Mouse (Mus musculus): ENCODE measurements at regions not wholly inside any gene's neighbourhood (a gene's known extent, or its start where the extent isn't known, plus 50 kb on each side); places are given as distances from the start of the nearest gene placed in this dataset.
A peak's percentile ranks its signal among the peaks of the same experiment; 100 is the strongest.

DNA sequence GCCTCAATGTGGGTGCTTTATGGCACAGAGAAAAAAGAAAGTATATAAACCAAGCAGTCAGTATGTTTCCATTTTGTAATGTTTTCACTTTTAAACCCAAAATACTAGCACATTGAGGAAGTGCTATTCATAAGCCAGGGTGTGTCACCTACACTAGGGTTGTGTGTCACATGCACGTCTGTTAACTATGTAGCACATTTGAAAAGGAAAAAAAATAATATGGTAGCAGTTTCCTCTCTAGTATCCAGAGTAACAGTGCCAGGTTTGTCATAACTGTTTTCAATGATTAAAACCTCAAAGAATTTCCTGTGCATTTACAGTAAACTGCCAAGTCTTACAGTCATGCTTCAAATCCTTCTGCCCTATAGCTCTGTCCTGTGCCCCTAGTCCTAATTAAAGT is 424.8 kb downstream of the Tmem161b start:
- DNase-seq: no peak

DNA sequence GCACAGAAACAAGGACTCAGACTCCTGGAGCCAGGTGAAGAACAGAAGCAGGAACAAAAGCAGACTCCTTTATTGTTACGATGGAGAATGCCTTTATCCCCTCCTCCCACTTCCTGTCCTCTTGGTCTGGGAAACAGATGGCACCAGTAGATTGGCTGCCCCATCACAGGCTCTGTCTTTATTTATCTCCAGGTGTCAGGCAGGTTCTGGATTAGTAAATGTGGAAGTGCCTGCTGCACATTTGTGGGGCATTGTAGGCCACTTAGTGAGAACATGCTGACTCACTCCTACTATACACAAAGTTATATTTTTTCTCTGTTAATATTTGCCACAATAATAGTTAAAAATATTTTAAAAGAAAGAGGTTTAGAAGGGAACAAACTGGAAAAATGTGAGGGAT is 426.0 kb downstream of the Tmem161b start:
- DNase-seq: no peak

DNA sequence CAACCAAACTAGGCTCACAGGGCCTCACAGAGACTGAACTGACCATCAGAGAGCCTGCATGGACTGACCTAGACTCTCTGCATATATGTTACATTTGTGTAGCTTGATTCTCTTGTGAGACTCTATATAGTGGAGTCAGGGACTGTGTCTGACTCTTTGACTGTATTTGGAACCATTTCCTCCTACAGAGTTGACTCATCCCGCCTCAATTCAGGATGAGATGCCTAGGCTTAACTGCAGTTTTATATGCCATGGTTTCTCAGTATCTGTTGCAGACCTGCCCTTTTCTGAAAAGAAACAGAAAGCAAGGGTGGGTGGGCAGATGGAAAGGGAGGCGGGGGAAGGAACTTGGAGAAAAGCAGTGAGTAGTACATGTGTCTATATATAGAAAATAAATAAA is 441.9 kb downstream of the Tmem161b start:
- DNase-seq: no peak

DNA sequence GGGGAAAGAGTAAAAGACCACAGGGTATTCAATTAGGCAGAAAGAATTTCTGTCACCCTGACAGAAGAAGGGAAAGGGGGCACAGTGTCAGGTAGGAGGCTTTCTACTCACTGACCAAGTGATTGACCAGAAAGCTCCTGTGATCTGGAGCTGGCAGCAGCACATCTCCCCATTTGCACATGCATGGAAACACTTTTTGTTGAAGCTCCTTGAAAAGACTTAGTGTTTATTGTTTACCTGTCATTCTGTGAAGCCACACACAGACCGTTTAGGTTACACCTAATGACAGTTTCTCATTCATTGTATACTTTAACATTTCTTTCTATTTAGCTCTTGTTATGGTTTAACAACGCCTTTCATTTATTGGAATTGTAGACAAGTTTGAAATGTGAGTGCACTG is 458.9 kb downstream of the Tmem161b start:
- DNase-seq: no peak

DNA sequence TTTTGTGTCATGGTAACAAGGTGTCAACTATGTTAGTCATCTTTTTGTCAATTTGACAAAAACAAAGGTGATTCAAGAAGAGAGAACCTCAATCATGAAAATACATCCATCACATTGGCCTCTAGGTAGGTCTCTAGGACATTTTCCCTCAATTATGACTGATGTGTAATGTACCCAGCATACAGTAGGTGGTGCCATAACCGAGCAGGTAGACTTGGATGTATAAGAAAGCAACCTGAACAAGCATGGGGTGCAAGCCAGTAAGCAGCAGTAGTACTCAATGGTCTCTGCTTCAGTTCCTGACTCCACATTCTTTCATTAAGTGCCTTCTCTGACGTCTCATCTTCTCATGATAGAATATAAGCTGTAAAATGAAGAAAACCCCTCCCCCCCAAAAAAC is 463.8 kb downstream of the Tmem161b start:
- no peak for DNase-seq

DNA sequence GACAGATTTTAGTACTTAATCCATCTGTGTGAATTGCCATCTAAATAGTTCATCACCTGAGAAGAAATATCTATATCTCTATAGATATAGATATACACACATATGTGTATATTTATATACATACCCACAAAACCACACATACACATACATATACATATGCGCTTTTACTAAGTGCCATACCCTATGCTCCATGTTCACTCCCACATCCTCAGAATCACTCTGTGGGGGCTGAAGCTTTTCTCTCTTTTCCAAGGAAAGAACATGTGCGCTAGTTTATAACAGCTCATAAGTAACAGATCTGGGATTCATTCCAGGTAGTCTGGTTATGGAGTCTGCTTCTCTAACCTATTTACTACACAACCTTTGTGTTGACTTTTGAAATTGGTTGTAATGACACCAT is 471.4 kb downstream of the Tmem161b start:
- DNase-seq: no peak

DNA sequence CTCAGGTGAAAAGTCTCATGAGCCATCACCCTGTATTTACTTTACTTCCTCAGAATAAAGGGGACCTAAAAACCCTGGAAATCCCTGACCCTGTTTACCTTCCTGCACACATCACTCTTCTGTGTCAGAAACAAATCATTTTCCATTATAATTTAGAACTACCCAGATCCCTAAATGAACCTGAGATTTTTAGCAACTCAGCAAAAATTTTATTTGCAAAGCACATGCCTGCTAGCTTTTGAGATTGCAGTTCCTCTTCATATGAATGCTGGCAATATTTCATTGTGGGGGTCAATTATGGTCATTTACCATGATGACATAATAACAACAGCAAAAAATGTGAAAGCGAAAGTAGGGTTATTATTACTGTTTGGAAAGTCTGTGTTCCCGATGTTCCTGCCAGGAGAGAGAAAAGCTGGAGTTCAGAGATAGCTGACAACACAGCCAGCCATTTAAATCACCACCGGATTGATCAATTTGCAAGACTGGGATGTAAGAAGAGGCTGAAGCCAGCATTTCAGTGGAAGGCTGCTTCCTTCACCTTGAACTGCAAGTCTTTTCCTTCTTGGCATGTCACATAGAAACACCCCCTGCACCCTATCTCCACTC is 476.5 kb downstream of the Tmem161b start:
- no peak for DNase-seq

DNA sequence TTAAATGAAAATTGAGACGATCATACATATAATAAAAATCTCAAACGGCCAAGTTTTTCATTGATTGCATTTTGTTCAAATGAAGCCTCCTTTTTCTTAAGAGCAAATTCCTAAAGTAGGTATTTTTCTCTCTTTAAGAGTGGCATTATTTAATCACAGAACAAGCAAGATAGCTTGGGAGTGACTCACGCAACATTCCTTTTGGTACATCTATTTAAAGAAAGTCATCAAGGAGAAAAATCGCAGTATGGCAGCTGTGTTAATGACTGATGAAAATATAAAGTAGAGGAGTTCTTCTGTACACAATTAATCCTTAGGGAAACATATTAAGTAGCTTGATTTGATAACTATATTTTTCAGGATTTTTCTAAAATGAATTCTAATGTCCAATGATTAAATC is 448.0 kb upstream of the Ccnh start:
- no peak for DNase-seq

DNA sequence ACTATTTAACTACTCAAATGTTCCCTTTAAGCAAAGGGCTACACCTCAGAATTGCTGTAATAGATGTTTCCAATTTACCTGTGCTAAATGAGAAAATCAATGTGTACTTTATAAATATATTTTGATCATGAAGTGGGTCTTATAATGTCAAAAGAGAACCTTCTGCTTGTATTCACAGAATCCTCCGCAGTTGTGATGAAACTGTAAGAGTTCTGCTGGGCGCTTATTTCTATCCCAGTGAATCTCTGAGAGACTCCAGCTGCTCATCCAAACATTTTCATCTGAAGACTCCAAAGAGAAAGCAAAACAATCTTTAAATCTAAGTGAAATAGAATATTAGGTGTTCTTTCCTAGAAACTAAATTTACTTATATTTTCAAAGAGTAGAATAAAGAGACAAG is 440.9 kb upstream of the Ccnh start:
- no peak for DNase-seq

DNA sequence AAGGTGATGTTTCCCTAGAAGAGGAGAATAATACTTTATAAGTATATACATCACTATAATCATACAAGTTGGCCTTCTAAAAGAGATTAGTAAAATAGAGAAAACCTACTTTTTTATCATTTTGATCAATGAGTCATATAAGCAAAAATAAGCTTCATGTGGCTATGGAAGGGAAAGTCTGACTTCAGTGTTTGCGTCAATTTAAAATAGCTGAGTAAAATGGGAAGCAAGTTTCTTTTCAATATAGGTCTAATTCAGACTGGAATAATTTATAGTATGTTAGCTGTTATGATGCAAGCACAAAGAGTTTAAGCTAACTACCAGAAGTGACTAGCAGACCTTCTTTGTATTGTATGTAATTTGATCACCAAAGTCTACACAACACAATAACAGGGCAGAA is 440.0 kb upstream of the Ccnh start:
- no peak for DNase-seq

DNA sequence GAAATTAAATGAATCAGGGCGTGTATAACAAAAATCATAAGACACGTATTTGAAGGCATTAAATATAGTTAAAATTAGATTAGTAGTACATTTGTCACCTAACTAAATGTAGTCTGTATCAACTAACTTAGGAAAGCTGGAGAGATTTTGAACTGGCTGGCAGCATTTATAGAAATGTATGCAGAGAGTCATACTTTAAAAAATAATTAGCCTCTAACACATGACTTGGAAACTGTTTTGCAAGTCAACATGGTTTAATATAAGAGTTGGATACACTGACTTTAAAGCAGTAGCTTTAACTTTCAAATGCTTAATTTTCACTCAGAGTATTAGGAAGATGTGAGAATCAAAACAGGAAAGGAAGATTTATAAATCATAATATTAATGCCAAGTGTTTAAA is 439.1 kb upstream of the Ccnh start:
- no peak for DNase-seq

DNA sequence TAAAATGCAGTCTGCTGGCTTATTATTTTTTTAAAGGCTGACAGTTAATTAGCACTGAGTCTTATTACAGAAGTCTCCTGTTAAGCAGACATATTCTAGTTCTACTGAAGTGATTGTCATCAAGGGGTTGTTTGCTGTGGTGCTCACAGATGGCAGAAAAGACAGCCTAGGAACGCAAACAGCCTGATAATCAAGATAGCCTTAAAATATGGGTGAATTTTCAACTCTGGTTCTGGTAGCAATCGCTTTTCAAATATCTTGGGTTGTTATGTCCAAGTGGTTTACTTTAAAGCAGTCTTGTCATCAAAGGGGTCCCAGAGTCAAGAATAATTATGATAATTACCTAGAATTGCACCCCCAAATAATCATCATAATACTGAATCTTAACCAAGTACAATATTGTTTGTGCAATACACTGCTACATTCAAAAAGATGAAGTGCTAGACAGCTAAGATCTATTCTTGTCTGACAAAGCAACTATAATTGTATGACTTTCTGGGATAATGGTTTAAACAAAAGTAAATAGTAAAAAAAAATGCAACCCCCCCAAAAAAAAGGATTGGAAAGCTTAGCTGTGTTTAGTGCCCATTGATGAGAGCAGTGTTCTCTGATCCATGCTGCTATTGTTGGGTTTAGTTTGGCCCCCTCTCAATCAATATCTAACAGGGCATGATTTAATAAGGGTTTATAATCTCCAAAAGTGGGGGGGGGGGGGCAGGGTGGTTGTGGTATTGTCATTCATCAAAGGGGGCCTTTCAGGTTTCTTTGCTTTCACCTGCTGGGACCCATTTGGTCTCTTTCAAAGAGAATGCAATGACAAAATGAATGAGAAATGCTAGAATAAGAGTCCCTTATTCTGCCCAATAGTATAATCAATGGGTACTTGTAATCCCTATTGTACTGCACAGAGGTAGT is 437.4 kb upstream of the Ccnh start:
- DNase-seq: no peak

DNA sequence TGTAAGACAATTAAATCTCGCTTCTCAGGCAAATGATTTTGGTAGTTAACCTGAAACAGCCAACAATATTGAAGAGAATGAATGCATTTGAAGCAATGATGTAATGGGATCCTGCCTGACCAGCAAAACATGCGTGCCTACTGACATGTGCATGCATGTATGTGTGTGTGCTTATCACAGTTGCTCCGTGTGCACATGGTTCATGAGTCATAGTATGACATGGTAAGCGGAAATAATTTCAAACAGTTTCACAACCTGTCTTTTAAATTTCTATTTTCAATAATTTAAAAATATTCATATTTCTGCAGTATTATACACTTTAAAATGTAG is 436.8 kb upstream of the Ccnh start:
- DNase-seq: no peak

DNA sequence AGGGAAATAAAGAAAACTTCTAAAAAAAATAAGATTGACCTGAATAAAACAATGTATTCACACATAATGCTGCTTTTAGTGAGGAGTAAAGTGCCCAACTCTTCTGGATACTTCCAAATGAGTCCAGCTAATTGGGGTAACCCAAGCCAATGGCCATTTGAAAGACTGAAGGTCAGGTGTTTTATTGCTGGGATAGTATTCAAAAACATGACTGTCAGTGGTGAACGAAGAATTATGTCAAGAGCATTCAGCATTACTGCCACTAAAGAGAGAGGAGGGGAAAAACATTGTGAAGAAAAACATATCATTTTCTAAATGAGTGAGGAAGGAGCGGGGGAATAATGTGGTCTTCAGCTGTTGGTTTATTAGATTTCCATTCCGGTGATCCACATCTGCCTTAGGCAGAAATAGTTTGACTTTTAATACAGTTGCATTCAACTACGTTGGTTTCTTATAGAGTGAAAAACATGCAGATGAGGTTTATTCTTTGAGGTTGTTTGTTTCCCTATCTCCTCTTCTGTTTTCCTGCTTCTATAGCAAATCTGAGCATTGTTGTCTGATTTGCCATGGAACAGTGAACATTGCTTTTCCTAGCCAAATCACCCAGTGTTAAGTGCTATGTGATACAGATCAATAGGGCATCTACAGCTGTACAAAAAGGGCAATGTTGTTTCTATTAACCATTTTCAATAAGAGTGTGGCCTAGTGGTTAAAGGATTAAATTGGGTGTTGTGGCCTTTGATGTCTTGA is 435.3 kb upstream of the Ccnh start:
- no peak for DNase-seq

DNA sequence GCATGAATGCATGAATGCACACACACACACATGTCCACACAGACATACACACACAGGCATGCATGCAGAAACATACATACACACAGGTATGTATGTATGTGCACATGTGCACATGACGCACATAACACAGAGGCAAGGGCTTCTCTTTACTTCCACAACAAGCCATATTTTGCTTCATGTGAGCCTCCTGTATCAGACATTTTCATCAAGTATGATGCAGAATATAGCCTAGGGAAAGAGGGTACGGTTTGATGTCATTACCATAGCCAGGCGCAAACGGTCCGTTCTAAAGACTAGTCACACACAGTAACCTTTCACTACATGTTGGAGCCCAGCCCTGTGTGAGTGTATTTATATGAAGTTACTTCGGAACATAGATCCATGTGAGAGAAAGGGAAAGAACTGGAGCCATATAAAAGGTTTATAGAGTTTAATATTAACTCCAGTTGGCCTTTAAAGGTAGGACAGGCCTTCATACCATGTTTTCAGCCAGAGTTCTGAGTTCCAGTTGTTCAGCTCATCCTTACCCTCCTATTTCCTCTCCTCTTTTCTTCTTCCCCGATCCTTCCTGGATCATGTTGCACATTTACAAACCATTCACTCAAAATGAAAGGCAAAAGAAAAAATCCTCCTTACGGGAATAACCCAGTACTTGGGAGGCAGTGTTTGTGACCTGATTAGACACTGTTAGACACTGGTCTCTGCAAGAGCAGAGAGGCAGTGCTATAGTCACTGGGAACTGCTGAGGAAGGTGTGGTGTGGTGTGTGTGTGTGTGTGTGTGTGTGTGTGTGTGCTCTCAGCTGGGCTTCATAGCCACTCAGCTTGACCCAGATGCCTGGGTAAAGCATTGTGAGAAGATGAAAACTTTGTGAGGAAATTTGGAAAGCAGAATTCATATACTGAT is 434.1 kb upstream of the Ccnh start:
- DNase-seq: no peak

DNA sequence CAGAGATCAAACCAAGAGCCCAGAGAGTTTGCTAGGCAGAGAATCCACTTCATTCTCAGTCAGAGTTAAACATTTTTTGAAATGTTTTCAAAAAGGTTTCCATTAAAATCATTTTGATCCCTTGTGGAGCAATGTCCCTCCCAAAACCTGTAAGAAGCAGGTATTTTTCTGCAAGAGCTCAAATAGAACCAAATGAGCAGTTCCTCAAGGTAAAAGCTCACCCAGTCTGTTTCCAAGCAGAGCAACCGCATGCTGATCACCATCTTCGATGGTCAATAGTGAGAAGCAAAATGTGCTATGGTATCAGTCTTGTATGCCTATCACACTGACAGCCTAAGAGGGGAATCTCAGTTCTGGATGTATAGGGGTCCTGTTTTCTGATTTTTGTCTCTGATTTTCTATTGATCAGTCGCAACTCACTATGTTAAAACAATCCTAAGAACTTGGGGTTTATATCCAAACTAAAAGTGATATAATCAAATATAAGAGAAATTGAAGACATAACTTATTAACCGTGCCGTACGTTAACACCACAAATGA is 432.3 kb upstream of the Ccnh start:
- DNase-seq: no peak

DNA sequence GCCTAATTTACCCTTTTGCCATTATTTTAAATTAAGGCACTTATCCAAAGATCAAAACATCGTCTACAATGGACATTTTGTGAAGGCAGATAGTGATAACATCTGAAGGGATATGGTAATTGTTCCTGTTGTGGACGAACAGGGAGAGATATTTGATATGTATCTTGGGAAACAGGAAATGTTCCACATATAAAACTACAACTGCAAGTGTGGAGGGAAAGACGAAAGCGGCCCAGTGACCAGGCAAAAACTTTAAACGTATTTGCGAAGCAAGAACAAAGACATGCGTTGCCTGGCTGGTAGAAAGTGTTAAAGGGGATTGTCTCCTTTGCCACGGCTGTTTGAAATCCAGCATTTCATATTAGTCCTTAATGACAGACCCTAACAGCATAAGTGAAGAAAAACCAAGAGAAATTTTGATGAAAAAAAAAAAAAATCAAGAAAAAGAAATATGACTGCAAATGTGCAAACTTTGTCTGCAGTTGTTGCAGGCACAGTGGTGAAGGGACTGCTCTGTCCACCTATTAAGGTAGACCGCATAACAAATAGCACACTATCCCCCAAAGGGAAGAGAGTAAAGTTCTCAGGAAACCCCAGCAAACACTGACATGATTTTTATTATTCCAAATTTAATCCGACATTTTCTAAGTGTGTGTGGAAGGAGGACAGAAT is 431.2 kb upstream of the Ccnh start:
- no peak for DNase-seq

DNA sequence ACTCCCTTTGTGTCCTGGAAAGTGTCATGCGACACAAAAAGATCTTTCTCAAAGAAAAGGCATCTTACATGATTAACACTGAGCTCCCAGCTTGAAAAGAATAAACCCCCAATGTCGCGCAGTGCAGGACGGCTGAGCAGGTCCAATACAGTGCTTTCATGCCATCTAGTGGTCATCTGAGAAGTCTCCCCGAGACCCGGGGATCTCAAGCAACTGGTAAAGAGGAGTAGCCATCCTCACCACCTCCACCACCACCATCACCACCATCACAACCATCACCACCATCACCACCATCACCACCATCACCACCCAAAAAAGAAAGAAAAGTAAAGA is 430.7 kb upstream of the Ccnh start:
- DNase-seq: peak; percentile 55

DNA sequence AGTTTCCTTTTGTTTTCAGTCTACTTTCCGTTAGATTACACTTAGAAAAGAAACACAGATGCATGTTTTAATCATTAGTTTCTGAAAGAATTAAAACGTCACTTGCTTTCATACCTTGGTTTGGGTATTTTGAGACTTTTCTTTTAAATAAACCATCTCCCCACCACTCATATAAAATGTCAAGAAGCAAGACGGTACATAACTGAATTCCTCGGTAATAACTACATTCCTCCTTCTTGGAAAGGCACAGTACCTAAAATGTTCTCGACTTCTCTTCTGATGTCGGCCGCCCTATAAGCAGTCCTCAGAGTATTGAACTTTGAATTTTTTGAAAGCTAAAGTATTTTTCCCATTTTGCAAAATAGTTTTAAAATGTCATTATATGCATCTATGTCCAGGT is 430.1 kb upstream of the Ccnh start:
- DNase-seq: no peak

DNA sequence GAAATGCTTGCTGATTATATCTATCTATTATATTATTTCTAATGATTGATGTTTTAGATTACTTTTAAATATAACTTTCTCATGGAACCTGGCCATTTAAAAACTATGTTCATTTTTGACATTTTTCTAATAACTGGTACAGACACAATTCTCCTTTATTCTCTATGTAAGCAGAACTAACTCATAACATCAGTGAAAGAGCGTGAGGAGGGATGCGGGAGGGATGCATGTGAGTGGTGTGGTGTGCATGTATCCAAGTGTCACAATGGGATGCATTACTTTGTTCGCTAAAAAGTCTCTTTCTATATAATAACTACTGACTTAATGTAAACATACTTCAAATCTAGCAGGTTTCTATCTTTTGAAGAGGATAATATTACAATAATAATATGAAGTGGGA is 428.7 kb upstream of the Ccnh start:
- no peak for DNase-seq

DNA sequence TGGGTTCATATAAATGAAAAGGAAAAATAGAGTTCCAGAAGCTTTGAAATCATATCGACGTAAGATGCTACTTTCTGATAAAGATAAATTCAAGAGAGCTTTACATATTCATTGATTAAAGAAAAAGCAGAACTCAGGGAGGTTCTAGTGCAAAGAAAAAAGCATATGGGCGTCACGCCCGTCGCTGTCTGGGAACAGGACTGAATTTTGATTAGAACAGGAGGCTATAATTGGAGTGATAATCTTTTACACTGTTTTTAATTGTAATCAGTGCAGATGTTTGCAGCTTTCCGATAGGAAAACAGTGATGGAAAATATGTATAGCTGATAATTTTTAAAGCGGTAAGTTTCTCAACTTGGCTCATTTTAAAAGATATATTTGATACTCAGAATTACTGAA is 428.2 kb upstream of the Ccnh start:
- no peak for DNase-seq

DNA sequence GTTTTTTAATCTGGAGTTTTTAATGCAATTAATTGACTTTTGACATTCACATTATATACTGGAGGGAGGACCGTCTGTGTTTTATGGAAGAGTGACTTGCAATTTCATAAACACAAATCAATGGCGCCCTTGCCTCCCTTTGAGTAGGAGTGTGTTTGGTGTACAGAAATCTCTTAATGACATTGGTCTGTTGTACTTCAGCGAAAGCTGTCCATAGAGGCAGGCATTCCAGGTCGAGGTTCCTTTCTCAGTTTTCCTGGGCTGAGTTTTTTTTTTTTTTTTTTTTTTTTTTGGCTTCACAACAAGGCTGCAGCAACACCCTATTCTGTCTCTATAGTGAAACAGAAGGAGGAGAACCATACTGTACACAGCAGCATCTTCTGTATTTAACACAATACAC is 427.4 kb upstream of the Ccnh start:
- DNase-seq: no peak
